18 mouse cellular contexts compared by ENCODE assay signal in the genomic region with DNA sequence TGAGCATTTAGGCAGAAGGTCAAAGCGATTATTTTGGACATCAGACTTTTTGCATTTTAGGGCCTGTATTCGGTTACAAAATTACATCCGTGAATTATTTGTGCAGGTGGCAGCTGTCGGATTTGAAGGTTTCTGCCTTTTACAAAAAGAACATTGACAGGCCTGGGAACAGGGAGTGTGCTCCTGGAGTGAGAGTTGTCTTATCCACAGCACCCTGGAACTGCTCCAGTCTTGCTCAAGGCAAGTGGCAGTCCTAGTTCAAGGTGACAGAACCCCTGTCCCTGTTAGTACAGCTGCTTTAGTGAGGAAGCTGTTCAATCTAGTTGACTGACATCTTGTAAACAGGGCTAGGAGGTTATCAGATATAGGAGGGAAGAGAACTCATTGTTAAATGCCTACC. TPM values are rescaled to one million over a fixed set of nuclear protein-coding genes. Genes with fewer than 3 reads are reported as not detected.
DNase-seq lines count a peak whose midpoint lies in the region; ATAC-seq and TF ChIP-seq lines count a peak whose summit lies in the region.
"Had no signal": no experiment of that assay in that cellular context is flagged by ENCODE, and none has a peak within 500 bp of the region (broad histone marks: within the 10 kb centered on the region; RNA-seq: fewer than 3 reads in every experiment).

No protein-coding gene starts in this region.

- H3K36me3 ChIP-seq in forebrain, embryonic 12.5 days (replicated peaks), result peaks cover 9% of the 10 kb centered on the region
- peaks cover 13% of the 10 kb centered on the region; the same call in 1 of the 2 replicates for H3K36me3 ChIP-seq in forebrain, embryonic 13.5 days (ENCODE audit: poor library complexity, severe bottlenecking)
- H3K36me3 ChIP-seq in heart, embryonic 10.5 days, result no peaks in the 10 kb centered on the region; the same call in 1 of the 2 replicates
- peaks cover 32% of the 10 kb centered on the region for H3K36me3 ChIP-seq in liver, adult 2 months (ENCODE audit: control insufficient read depth, insufficient read depth, low read length)
- no peaks in the 10 kb centered on the region for H3K36me3 ChIP-seq in liver, embryonic 12.5 days
- peaks cover 5% of the 10 kb centered on the region; the same call in 1 of the 2 replicates for H3K36me3 ChIP-seq in stomach, postnatal 0 days (ENCODE audit: control insufficient read depth, insufficient read depth, low read length)
- H3K36me3 ChIP-seq: heart, embryonic 15.5 days had no signal

- H3K79me2 ChIP-seq in liver, adult 2 months (ENCODE audit: control insufficient read depth, insufficient read depth, low read length), result peaks cover 22% of the 10 kb centered on the region

- TF ChIP-seq EP300 in stomach, postnatal 0 days (optimal IDR thresholded peaks at IDR 0.05), result no peak

- H3K27me3 ChIP-seq in forebrain, embryonic 12.5 days, result no peaks in the 10 kb centered on the region
- H3K27me3 ChIP-seq in forebrain, embryonic 13.5 days, result no peaks in the 10 kb centered on the region
- H3K27me3 ChIP-seq in heart, embryonic 10.5 days (ENCODE audit: insufficient read depth, poor library complexity, severe bottlenecking), result peaks cover 5% of the 10 kb centered on the region; the same call in 1 of the 2 replicates
- H3K27me3 ChIP-seq in liver, adult 2 months (ENCODE audit: control insufficient read depth, insufficient read depth, low read length), result no peaks in the 10 kb centered on the region
- H3K27me3 ChIP-seq in liver, embryonic 12.5 days (replicated peaks), result no peaks in the 10 kb centered on the region
- no peaks in the 10 kb centered on the region for H3K27me3 ChIP-seq in stomach, postnatal 0 days (ENCODE audit: control insufficient read depth, insufficient read depth, low read length)
- H3K27me3 ChIP-seq: embryonic facial prominence, embryonic 13.5 days; heart, embryonic 15.5 days had no signal

- DNase-seq in heart, embryonic 10.5 days (ENCODE audit: low spot score), result peak; percentile 57
- no peak for DNase-seq in heart, postnatal 4 days
- DNase-seq in liver, adult 2 months (ENCODE audit: extremely low read depth, low read depth, low spot score), result peak; percentile 76
- no peak for DNase-seq in stomach, postnatal 0 days (ENCODE audit: low spot score)
- DNase-seq: B cell, adult 2 months; cerebellum, adult 11-12 months; cerebellum, postnatal 14 days; gastrocnemius, postnatal 36 days; kidney, adult 8-10 months; lung, adult 18-20 months; lung, postnatal 14 days; right cerebral cortex, postnatal 25 days had no signal

- ATAC-seq in forebrain, embryonic 12.5 days (ENCODE audit: low FRiP score), result no peak
- ATAC-seq in forebrain, embryonic 13.5 days, result no peak
- ATAC-seq in liver, embryonic 12.5 days, result no peak
- no peak for ATAC-seq in stomach, postnatal 0 days (ENCODE audit: low FRiP score, low TSS enrichment)
- ATAC-seq: midbrain, embryonic 16.5 days had no signal

- TF ChIP-seq POLR2A in liver, adult 2 months (IDR thresholded peaks at IDR 0.05; ENCODE audit: extremely low read depth, insufficient read depth, low read length), result no peak

- no peak overlapping the region for H3K9ac ChIP-seq in forebrain, embryonic 12.5 days
- H3K9ac ChIP-seq in forebrain, embryonic 13.5 days, result no peak overlapping the region
- no peak overlapping the region for H3K9ac ChIP-seq in liver, adult 2 months (ENCODE audit: low read depth, low read length)
- H3K9ac ChIP-seq in liver, embryonic 12.5 days, result no peak overlapping the region
- no peak overlapping the region for H3K9ac ChIP-seq in stomach, postnatal 0 days (ENCODE audit: low read length)
- H3K9ac ChIP-seq: embryonic facial prominence, embryonic 13.5 days; heart, embryonic 15.5 days had no signal

- H3K4me2 ChIP-seq in forebrain, embryonic 12.5 days, result no peak overlapping the region
- H3K4me2 ChIP-seq in forebrain, embryonic 13.5 days, result no peak overlapping the region
- no peak overlapping the region for H3K4me2 ChIP-seq in liver, embryonic 12.5 days
- H3K4me2 ChIP-seq in stomach, postnatal 0 days (replicated peaks; ENCODE audit: low read depth), result no peak overlapping the region
- H3K4me2 ChIP-seq: embryonic facial prominence, embryonic 13.5 days; heart, embryonic 15.5 days had no signal

- H3K4me1 ChIP-seq in forebrain, embryonic 12.5 days, result peaks cover 64% of the 10 kb centered on the region
- H3K4me1 ChIP-seq in forebrain, embryonic 13.5 days, result peaks cover 87% of the 10 kb centered on the region
- peaks cover 18% of the 10 kb centered on the region for H3K4me1 ChIP-seq in heart, embryonic 10.5 days
- peaks cover 60% of the 10 kb centered on the region for H3K4me1 ChIP-seq in liver, adult 2 months (ENCODE audit: control insufficient read depth, insufficient read depth, low read length)
- peaks cover 8% of the 10 kb centered on the region; the same call in 1 of the 2 replicates for H3K4me1 ChIP-seq in liver, embryonic 12.5 days
- H3K4me1 ChIP-seq in stomach, postnatal 0 days (replicated peaks; ENCODE audit: control insufficient read depth, insufficient read depth), result peaks cover 12% of the 10 kb centered on the region

- H3K9me3 ChIP-seq in forebrain, embryonic 12.5 days, result no peaks in the 10 kb centered on the region
- no peaks in the 10 kb centered on the region for H3K9me3 ChIP-seq in forebrain, embryonic 13.5 days (replicated peaks)
- no peaks in the 10 kb centered on the region for H3K9me3 ChIP-seq in heart, embryonic 10.5 days
- no peaks in the 10 kb centered on the region for H3K9me3 ChIP-seq in liver, embryonic 12.5 days (replicated peaks)
- no peaks in the 10 kb centered on the region for H3K9me3 ChIP-seq in stomach, postnatal 0 days (ENCODE audit: control insufficient read depth, low read length)
- H3K9me3 ChIP-seq: embryonic facial prominence, embryonic 13.5 days; heart, embryonic 15.5 days had no signal

- H3K4me3 ChIP-seq in forebrain, embryonic 12.5 days (replicated peaks), result no peak overlapping the region
- no peak overlapping the region for H3K4me3 ChIP-seq in forebrain, embryonic 13.5 days
- H3K4me3 ChIP-seq in heart, embryonic 10.5 days, result no peak overlapping the region
- H3K4me3 ChIP-seq in liver, adult 2 months (ENCODE audit: insufficient read depth, low read depth, low read length), result no peak overlapping the region
- H3K4me3 ChIP-seq in liver, embryonic 12.5 days, result no peak overlapping the region
- no peak overlapping the region for H3K4me3 ChIP-seq in stomach, postnatal 0 days (ENCODE audit: low read depth, low read length)
- H3K4me3 ChIP-seq: embryonic facial prominence, embryonic 13.5 days; heart, embryonic 15.5 days had no signal

- TF ChIP-seq CTCF in liver, adult 2 months (IDR thresholded peaks at IDR 0.05; ENCODE audit: low read depth, low read length), result no peak
- TF ChIP-seq CTCF in stomach, postnatal 0 days (IDR thresholded peaks at IDR 0.05; ENCODE audit: low read depth), result no peak

- H3K27ac ChIP-seq in forebrain, embryonic 12.5 days, result 0 out of 2 replicates have a peak overlapping the region, but pooled peaks have one; percentile 53
- no peak overlapping the region; the same call in 1 of the 2 replicates for H3K27ac ChIP-seq in forebrain, embryonic 13.5 days
- no peak overlapping the region for H3K27ac ChIP-seq in heart, embryonic 10.5 days
- peak overlapping the region; percentile 13 for H3K27ac ChIP-seq in liver, adult 2 months (replicated peaks; ENCODE audit: insufficient read depth, low read depth, low read length)
- no peak overlapping the region for H3K27ac ChIP-seq in liver, embryonic 12.5 days
- 0 out of 2 replicates have a peak overlapping the region, but pooled peaks have one; percentile 24 for H3K27ac ChIP-seq in stomach, postnatal 0 days (replicated peaks)
- H3K27ac ChIP-seq: embryonic facial prominence, embryonic 13.5 days; heart, embryonic 15.5 days had no signal

- 77% methylated on average over 4 of the region's 4 CpGs for WGBS in forebrain, embryonic 12.5 days
- WGBS in forebrain, embryonic 13.5 days, result 59% methylated on average over 4 of the region's 4 CpGs
- 83% methylated on average over 4 of the region's 4 CpGs for WGBS in heart, embryonic 10.5 days
- 35% methylated on average over 4 of the region's 4 CpGs for WGBS in liver, adult 2 months
- WGBS in liver, embryonic 12.5 days (ENCODE audit: insufficient replicate concordance), result 66% methylated on average over 4 of the region's 4 CpGs
- WGBS in stomach, postnatal 0 days, result 68% methylated on average over 4 of the region's 4 CpGs

RNA-seq across cellular contexts. Expression of a gene that starts 27.3 kb away (rescaled TPM):
- 84.9 and 90.4 TPM in 2 replicates for polyA plus RNA-seq in forebrain, embryonic 12.5 days (2016; fragmentation: Nextera tagmentation; extraction: Ambion mirVana)
- 85.7 and 87.9 TPM in 2 replicates for polyA plus RNA-seq in forebrain, embryonic 13.5 days (2015; fragmentation: Nextera tagmentation; extraction: Ambion mirVana)
- 22.9 and 38.5 TPM in 2 replicates for polyA plus RNA-seq in heart, embryonic 10.5 days (2016; fragmentation: Nextera tagmentation; extraction: Ambion mirVana)
- total RNA-seq in heart, postnatal 4 days (2021), result 10 to 100 TPM; 46.0 to 47.7 TPM
- total RNA-seq in liver, adult 2 months (2014; rRNA removed), result 64.1 and 81.1 TPM in 2 replicates
- 81.0 and 84.2 TPM in 2 replicates for polyA plus RNA-seq in liver, adult 2 months (2012; rRNA removed)
- 14.5 and 15.6 TPM in 2 replicates for polyA plus RNA-seq in liver, embryonic 12.5 days (2016; fragmentation: Nextera tagmentation; extraction: Ambion mirVana)
- polyA plus RNA-seq in stomach, postnatal 0 days (2015; fragmentation: Nextera tagmentation; extraction: Ambion mirVana), result 60.2 and 64.4 TPM in 2 replicates

Comparison
In these comparisons a context has a peak if more than half of its experiments do, and no peak if none do; other contexts are left out.
1. H3K27ac ChIP-seq: peak in forebrain, embryonic 12.5 days (single experiment), liver, adult 2 months (single experiment) and stomach, postnatal 0 days (single experiment); none in forebrain, embryonic 13.5 days (single experiment), heart, embryonic 10.5 days (single experiment) and liver, embryonic 12.5 days (single experiment).
2. DNase-seq: peak in heart, embryonic 10.5 days (single experiment) and liver, adult 2 months (single experiment); none in heart, postnatal 4 days (single experiment) and stomach, postnatal 0 days (single experiment).